Mouse (Mus musculus) stomach, postnatal 0 days (tissue): ENCODE measurements around the gene Rictor.

Experiments used
- CTCF ChIP-seq: IDR thresholded peaks from 2 replicates; pipeline ENCODE4 v1.5.1; 2016; ENCODE audit warnings: antibody characterized with exemption, low read depth, mild to moderate bottlenecking, moderate library complexity
- EP300 ChIP-seq: optimal IDR thresholded peaks from 2 replicates; pipeline ENCODE3; 2016; ENCODE audit warnings: antibody characterized with exemption

DNA sequence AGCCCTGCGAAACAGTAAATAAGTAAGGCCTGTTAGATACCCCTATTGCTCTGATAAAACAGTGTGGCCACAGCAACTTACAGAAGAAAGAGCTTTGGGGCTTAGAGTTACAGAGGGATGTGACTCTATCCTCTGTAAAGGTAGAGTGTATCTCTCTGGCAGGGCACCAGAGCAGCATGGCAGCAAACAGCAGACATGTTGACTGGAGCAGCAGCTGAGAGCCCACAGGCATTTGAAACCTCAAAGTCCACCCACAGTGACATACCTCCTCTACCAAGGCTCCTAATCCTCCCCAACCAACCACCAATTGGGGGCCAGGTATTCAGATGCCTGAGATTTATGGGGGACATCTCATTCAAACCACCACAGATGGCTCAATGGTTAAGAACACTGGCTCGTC lies 31.0 kb downstream of the Rictor start:
- TF ChIP-seq CTCF (no peak), EP300 (no peak)
